Mouse (Mus musculus): ENCODE results near the gene Itgb2l. TPM values are rescaled to one million over a fixed set of nuclear protein-coding genes. Genes with fewer than 3 reads are reported as not detected.
A peak's percentile ranks its signal among the peaks of the same experiment; 100 is the strongest.

Itgb2l gene
- polyA plus RNA-seq (2014; fragmentation: Nextera tagmentation; extraction: Ambion mirVana), result 0.51 and 1.3 TPM in 2 replicates

GRCm38 (mm10) chr16:96443468-96443867 is at the start of gene Itgb2l:
TSS of gene Itgb2l (minus strand) at chr16:96443619.
- no peak for ATAC-seq (ENCODE audit: low FRiP score, low TSS enrichment)
- H3K9me3 ChIP-seq (ENCODE audit: control insufficient read depth, low read length), result no peaks in the 10 kb centered on the region
- H3K9ac ChIP-seq (ENCODE audit: low read depth, low read length), result no peak within 1 kb of the TSS
- no peak within 1 kb of the TSS for H3K4me2 ChIP-seq (replicated peaks; ENCODE audit: low read depth, low read length)
- no peaks in the 10 kb centered on the region for H3K36me3 ChIP-seq (ENCODE audit: control insufficient read depth, insufficient read depth, low read length)
- H3K4me1 ChIP-seq (ENCODE audit: control insufficient read depth, insufficient read depth, low read length), result no peaks in the 10 kb centered on the region
- WGBS, result 77% methylated on average over 2 of the region's 2 CpGs
- no peak within 1 kb of the TSS for H3K27ac ChIP-seq (ENCODE audit: low read depth, low read length)
- H3K27me3 ChIP-seq (ENCODE audit: control insufficient read depth, insufficient read depth, low read length), result no peaks in the 10 kb centered on the region
- no peak within 1 kb of the TSS for H3K4me3 ChIP-seq (ENCODE audit: low read length)

DNA sequence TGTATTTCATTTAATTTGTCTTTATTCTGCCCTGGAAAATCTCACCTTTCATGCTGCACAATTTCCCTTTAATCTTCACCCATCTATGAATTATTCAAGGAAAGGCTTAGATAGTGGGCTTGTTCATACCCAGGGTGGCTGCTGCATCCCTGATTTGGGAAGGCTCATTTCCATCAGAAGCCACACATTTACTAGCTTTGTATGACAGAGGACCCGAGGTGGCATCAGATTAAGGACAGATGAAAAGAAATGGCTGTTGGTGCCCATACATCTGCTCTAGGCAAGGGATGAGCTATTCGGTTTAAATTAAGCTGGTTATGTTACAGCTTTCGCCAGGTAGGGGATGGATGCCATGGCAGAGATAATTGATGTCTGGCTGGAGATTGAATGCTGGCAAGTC is 48.1 kb upstream of the Itgb2l start:
- H3K27ac ChIP-seq (ENCODE audit: low read depth, low read length), result no peak overlapping the region
- ATAC-seq (ENCODE audit: low FRiP score, low TSS enrichment), result no peak
- H3K27me3 ChIP-seq (ENCODE audit: control insufficient read depth, insufficient read depth, low read length), result no peaks in the 10 kb centered on the region
- H3K4me2 ChIP-seq (replicated peaks; ENCODE audit: low read depth, low read length), result no peak overlapping the region
- H3K36me3 ChIP-seq (ENCODE audit: control insufficient read depth, insufficient read depth, low read length), result no peaks in the 10 kb centered on the region
- 0 out of 2 replicates have a peak, but pooled peaks cover 2% of the 10 kb centered on the region for H3K4me1 ChIP-seq (ENCODE audit: control insufficient read depth, insufficient read depth, low read length)
- no peak overlapping the region for H3K4me3 ChIP-seq (ENCODE audit: low read length)
- no peaks in the 10 kb centered on the region for H3K9me3 ChIP-seq (ENCODE audit: control insufficient read depth, low read length)
- WGBS, result 70% methylated on average over 3 of the region's 3 CpGs
- H3K9ac ChIP-seq (ENCODE audit: low read depth, low read length), result no peak overlapping the region

- H3K9ac ChIP-seq (ENCODE audit: low read depth, low read length), result no peak overlapping the region
- no peaks in the 10 kb centered on the region for H3K27me3 ChIP-seq (ENCODE audit: control insufficient read depth, insufficient read depth, low read length)
- H3K36me3 ChIP-seq (ENCODE audit: control insufficient read depth, insufficient read depth, low read length), result no peaks in the 10 kb centered on the region
- 0 out of 2 replicates have a peak, but pooled peaks cover 2% of the 10 kb centered on the region for H3K4me1 ChIP-seq (ENCODE audit: control insufficient read depth, insufficient read depth, low read length)
- H3K27ac ChIP-seq (ENCODE audit: low read depth, low read length), result no peak overlapping the region
- H3K4me2 ChIP-seq (replicated peaks; ENCODE audit: low read depth, low read length), result no peak overlapping the region
- WGBS, result 56% methylated on average over 5 of the region's 5 CpGs
- no peak overlapping the region for H3K4me3 ChIP-seq (ENCODE audit: low read length)
- ATAC-seq (ENCODE audit: low FRiP score, low TSS enrichment), result no peak
- no peaks in the 10 kb centered on the region for H3K9me3 ChIP-seq (ENCODE audit: control insufficient read depth, low read length)
Measured at GRCm38 (mm10) chr16:96488038-96488437, 44.6 kb upstream of the Itgb2l start.

DNA sequence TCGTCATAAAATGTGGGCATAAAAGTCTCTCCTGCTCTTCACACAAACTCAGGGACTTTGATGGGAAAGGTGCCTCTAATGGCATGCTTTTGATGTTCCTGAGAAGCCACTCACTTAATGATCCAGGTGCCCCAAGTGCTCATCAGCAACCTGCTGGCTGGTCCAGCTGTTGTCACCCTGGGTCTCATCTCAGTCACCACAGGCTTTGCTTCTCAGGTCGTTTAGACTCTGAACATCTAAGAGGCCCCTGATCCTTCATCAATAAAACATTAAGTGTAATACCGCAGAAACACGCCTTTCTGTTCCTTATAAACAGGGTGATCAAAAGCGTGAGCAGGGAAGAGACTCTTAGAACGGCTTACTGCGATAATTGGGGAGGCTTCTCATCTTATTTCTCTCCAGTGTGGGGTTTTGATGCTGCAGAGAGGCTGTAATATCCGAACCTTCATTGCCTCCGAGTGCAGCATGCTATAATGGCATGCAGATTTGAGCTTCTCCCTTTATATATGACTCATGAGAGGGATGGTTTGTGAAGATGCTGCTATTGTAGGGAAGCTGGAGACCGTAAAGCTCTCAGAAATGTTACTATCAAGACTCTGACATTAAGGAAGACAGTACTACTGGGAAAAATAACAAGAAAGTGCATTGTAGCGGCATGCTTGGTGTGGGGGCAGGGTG is 43.7 kb upstream of the Itgb2l start:
- Histone ChIP-seq H3K27me3 (ENCODE audit: control insufficient read depth, insufficient read depth, low read length) (no peaks in the 10 kb centered on the region), H3K9ac (ENCODE audit: low read depth, low read length) (no peak overlapping the region)

GRCm38 (mm10) chr16:96481791-96482190 is 38.4 kb upstream of the Itgb2l start:
- WGBS, result 90% methylated on average over 4 of the region's 4 CpGs
- Histone ChIP-seq H3K36me3 (ENCODE audit: control insufficient read depth, insufficient read depth, low read length) (no peaks in the 10 kb centered on the region), H3K27me3 (ENCODE audit: control insufficient read depth, insufficient read depth, low read length) (no peaks in the 10 kb centered on the region), H3K4me1 (ENCODE audit: control insufficient read depth, insufficient read depth, low read length) (0 out of 2 replicates have a peak, but pooled peaks cover 4% of the 10 kb centered on the region), H3K4me2 (replicated peaks; ENCODE audit: low read depth, low read length) (no peak overlapping the region), H3K27ac (ENCODE audit: low read depth, low read length) (no peak overlapping the region), H3K4me3 (ENCODE audit: low read length) (no peak overlapping the region), H3K9ac (ENCODE audit: low read depth, low read length) (no peak overlapping the region), H3K9me3 (ENCODE audit: control insufficient read depth, low read length) (no peaks in the 10 kb centered on the region)
- no peak for ATAC-seq (ENCODE audit: low FRiP score, low TSS enrichment)

More for the DNA sequence above, 43.7 kb upstream of the Itgb2l start:
- no peak overlapping the region for H3K4me2 ChIP-seq (replicated peaks; ENCODE audit: low read depth, low read length)
- H3K36me3 ChIP-seq (ENCODE audit: control insufficient read depth, insufficient read depth, low read length), result no peaks in the 10 kb centered on the region
- 66% methylated on average over 11 of the region's 11 CpGs for WGBS
- H3K9me3 ChIP-seq (ENCODE audit: control insufficient read depth, low read length), result no peaks in the 10 kb centered on the region
- 0 out of 2 replicates have a peak, but pooled peaks cover 2% of the 10 kb centered on the region for H3K4me1 ChIP-seq (ENCODE audit: control insufficient read depth, insufficient read depth, low read length)
- no peak for ATAC-seq (ENCODE audit: low FRiP score, low TSS enrichment)
- H3K27ac ChIP-seq (ENCODE audit: low read depth, low read length), result no peak overlapping the region
- no peak overlapping the region for H3K4me3 ChIP-seq (ENCODE audit: low read length)

DNA sequence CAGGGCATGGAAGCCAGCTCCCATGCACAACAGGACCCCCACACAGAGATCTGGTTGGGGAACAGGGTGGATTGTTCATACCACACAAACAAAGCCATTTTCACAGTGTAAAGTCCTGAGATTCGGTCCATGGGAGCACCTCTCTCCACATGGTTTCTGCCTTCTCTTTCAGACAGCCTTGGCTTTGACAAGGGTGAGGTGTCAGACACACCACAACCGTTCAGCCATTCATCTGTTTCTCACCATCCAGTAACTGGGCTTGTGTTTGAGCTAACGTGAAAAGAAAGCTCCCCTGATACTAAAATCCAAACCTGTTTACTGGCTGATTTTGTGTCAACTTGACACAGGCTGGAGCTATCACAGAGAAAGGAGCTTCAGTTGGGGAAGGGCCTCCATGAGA is 30.8 kb upstream of the Itgb2l start:
- Histone ChIP-seq H3K27ac (ENCODE audit: low read depth, low read length) (no peak overlapping the region), H3K9ac (ENCODE audit: low read depth, low read length) (no peak overlapping the region), H3K9me3 (ENCODE audit: control insufficient read depth, low read length) (no peaks in the 10 kb centered on the region), H3K4me2 (replicated peaks; ENCODE audit: low read depth, low read length) (no peak overlapping the region), H3K36me3 (ENCODE audit: control insufficient read depth, insufficient read depth, low read length) (no peaks in the 10 kb centered on the region), H3K27me3 (ENCODE audit: control insufficient read depth, insufficient read depth, low read length) (no peaks in the 10 kb centered on the region), H3K4me3 (ENCODE audit: low read length) (no peak overlapping the region), H3K4me1 (ENCODE audit: control insufficient read depth, insufficient read depth, low read length) (peaks cover 11% of the 10 kb centered on the region; the same call in 1 of the 2 replicates)
- peak; percentile 47; the same call in 1 of the 2 replicates for ATAC-seq (ENCODE audit: low FRiP score, low TSS enrichment)
- WGBS, result 46% methylated on average over 3 of the region's 3 CpGs

GRCm38 (mm10) chr16:96472816-96473215 is 29.4 kb upstream of the Itgb2l start:
- Histone ChIP-seq H3K4me3 (ENCODE audit: low read length) (no peak overlapping the region), H3K4me2 (replicated peaks; ENCODE audit: low read depth, low read length) (0 out of 2 replicates have a peak overlapping the region, but pooled peaks have one; percentile 6), H3K36me3 (ENCODE audit: control insufficient read depth, insufficient read depth, low read length) (no peaks in the 10 kb centered on the region), H3K4me1 (ENCODE audit: control insufficient read depth, insufficient read depth, low read length) (peaks cover 13% of the 10 kb centered on the region; the same call in 1 of the 2 replicates), H3K9me3 (ENCODE audit: control insufficient read depth, low read length) (no peaks in the 10 kb centered on the region), H3K27me3 (ENCODE audit: control insufficient read depth, insufficient read depth, low read length) (no peaks in the 10 kb centered on the region), H3K27ac (ENCODE audit: low read depth, low read length) (no peak overlapping the region), H3K9ac (ENCODE audit: low read depth, low read length) (no peak overlapping the region)
- 49% methylated on average over 7 of the region's 7 CpGs for WGBS
- ATAC-seq (ENCODE audit: low FRiP score, low TSS enrichment), result no peak

DNA sequence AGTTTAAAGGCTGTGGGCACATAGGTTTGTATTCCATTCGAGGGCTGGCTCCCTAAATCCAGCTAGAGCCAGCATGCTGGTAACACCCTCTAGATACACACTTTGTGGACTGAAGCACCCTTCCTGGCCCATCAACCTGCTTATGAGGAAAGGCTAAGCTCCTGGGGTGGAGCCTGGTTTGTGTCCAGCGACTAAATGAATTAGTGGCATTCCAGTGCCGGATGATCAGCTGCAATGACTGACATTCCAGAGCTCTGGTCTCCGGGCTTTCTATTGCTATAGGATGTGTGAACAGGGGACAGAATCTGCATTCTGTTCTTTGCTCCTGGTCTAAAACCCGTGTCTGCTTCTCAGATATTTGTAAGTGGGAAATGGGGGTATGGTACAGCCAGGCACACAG is 28.9 kb upstream of the Itgb2l start:
- no peaks in the 10 kb centered on the region for H3K27me3 ChIP-seq (ENCODE audit: control insufficient read depth, insufficient read depth, low read length)
- ATAC-seq (ENCODE audit: low FRiP score, low TSS enrichment), result no peak
- peaks cover 13% of the 10 kb centered on the region; the same call in 1 of the 2 replicates for H3K4me1 ChIP-seq (ENCODE audit: control insufficient read depth, insufficient read depth, low read length)
- no peaks in the 10 kb centered on the region for H3K9me3 ChIP-seq (ENCODE audit: control insufficient read depth, low read length)
- no peak overlapping the region for H3K27ac ChIP-seq (ENCODE audit: low read depth, low read length)
- 23% methylated on average over 5 of the region's 5 CpGs for WGBS
- H3K4me2 ChIP-seq (replicated peaks; ENCODE audit: low read depth, low read length), result 0 out of 2 replicates have a peak overlapping the region, but pooled peaks have one; percentile 6
- no peaks in the 10 kb centered on the region for H3K36me3 ChIP-seq (ENCODE audit: control insufficient read depth, insufficient read depth, low read length)
- H3K4me3 ChIP-seq (ENCODE audit: low read length), result no peak overlapping the region
- no peak overlapping the region for H3K9ac ChIP-seq (ENCODE audit: low read depth, low read length)

- H3K27ac ChIP-seq (ENCODE audit: low read depth, low read length), result no peak overlapping the region
- H3K36me3 ChIP-seq (ENCODE audit: control insufficient read depth, insufficient read depth, low read length), result no peaks in the 10 kb centered on the region
- 60% methylated on average over 4 of the region's 4 CpGs for WGBS
- H3K4me2 ChIP-seq (replicated peaks; ENCODE audit: low read depth, low read length), result no peak overlapping the region
- no peaks in the 10 kb centered on the region for H3K27me3 ChIP-seq (ENCODE audit: control insufficient read depth, insufficient read depth, low read length)
- H3K9ac ChIP-seq (ENCODE audit: low read depth, low read length), result no peak overlapping the region
- H3K4me1 ChIP-seq (ENCODE audit: control insufficient read depth, insufficient read depth, low read length), result peaks cover 13% of the 10 kb centered on the region; the same call in 1 of the 2 replicates
- ATAC-seq (ENCODE audit: low FRiP score, low TSS enrichment), result no peak
- no peaks in the 10 kb centered on the region for H3K9me3 ChIP-seq (ENCODE audit: control insufficient read depth, low read length)
- H3K4me3 ChIP-seq (ENCODE audit: low read length), result no peak overlapping the region
Measured at GRCm38 (mm10) chr16:96469640-96470039, 26.2 kb upstream of the Itgb2l start.

Data from kidney, embryonic 14.5 days (tissue).